Mouse (Mus musculus): ENCODE results near the gene Schip1. TPM values are rescaled to one million over a fixed set of nuclear protein-coding genes. Genes with fewer than 3 reads are reported as not detected.
A peak's percentile ranks its signal among the peaks of the same experiment; 100 is the strongest.
"Not testable (repeated sequence)": the region's sequence is repeated elsewhere in the genome, so short reads cannot be mapped to it uniquely, and the experiment has no call there.

The Schip1 gene
- total RNA-seq (2015) (3.3 and 5.6 TPM in 2 replicates), total RNA-seq (2017) (5.0 and 7.4 TPM in 2 replicates)

DNA sequence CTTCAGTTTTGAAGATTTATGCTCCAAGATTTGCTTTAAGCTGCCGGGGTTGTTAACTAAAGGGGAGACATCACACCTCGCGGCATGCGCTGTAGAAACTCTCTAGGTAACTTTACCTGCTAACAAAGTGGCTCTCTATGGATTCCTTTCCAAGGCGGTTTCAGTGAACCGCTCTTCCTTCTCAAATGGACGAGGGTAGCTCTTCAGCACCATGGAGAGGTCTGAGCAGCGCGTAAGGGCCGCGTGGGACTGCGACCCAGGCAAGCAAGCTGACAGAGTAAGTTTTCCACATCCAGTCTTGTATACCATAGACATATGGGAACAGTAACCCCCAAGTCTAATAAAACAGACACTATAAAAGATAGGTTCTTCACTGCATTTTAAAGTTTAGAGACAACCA lies at the start of gene Schip1:
Schip1 (plus strand) TSS at position 72 of the 400 bp plus-strand sequence.
- peak; percentile 46; the same call in 1 of the 2 replicates for ATAC-seq (replicated peaks; ENCODE audit: poor library complexity)

DNA sequence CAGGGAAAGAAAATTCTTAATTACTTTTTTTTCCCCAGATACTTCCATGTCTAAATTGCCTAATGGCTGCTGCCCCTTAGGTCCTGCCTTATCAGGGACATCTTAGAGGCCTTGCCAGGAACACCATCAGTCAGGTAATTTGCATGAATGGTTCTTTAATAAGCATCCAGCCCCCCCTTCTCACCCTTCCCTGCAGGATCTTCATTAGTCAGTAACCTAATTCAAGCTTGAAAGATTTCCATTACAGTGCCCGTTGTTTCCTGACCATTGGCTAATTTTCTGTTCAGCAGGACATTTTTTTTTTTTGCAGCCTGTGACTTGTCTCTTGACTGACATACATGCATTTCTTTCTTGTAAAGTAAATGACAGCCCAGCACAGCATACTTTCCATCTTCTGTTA lies 48.8 kb upstream of the Schip1 start:
- no peak for ATAC-seq (replicated peaks; ENCODE audit: poor library complexity)

DNA sequence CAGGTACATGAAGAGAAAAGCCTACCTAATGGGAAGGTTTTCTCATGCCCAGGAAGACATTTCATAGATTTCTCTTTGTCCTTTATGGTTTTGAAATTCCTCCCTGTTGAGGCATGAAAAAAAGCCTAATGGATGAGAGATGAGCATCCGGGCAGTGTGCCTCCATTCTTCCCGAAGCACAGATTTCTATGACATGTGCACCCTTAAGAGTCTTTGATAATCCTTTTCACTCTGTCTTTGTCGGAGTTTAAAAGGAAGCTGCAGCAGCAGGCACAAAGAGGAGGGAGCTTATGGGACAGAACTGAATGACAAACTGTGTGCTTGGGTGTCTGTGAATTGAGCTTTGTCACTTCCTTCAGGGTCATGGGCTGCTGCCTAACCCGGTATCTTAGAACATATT lies 45.2 kb upstream of the Schip1 start:
- ATAC-seq (replicated peaks; ENCODE audit: poor library complexity), result no peak

DNA sequence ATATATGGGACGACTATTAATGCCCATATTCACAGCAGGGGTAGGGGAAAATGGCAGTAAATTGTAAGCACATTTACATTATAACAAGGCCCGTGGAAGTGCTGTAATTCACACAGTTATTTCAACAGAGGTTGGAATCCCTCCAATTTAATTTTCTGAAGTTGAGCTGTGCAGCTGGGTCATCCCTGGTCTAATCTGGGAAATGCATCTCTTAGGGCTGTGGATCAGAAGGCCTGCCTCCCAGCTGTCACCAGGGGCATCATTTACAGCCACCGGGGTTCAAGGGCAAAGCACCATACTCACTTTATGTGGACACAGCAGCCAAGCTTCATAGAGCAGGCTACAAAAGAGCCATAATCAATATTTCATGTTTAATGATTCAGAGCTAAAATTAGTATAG lies 28.5 kb upstream of the Schip1 start:
- ATAC-seq (replicated peaks; ENCODE audit: poor library complexity), result no peak

- ATAC-seq (replicated peaks; ENCODE audit: poor library complexity), result no peak
Measured at GRCm38 (mm10) chr3:68042951-68043350, 21.7 kb upstream of the Schip1 start.

GRCm38 (mm10) chr3:68045475-68046416 lies 18.9 kb upstream of the Schip1 start:
- ATAC-seq (replicated peaks; ENCODE audit: poor library complexity), result peak; percentile 92

DNA sequence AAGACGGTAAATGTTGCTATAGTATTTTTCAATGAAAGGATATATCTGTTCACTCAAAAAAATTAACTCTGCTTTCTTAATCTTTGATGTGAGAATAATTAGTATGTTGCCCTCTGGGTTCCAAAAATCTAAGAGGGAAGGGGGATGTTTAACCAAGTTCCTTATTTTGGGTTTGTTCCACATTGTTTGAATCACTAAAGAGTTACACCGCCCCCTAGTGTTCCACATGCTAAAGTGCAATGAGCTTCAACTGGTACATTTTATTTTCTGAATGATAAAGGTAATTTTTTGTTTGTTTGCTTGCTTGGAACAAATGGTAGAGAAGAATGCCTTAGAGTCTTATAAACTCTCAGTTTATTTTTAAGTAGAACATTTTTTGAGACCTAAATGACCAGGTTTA lies 11.1 kb upstream of the Schip1 start:
- peak; percentile 79 for ATAC-seq (replicated peaks; ENCODE audit: poor library complexity)

GRCm38 (mm10) chr3:68055071-68055470 lies 9.5 kb upstream of the Schip1 start:
- ATAC-seq (replicated peaks; ENCODE audit: poor library complexity), result no peak

- peak; percentile 84 for ATAC-seq (replicated peaks; ENCODE audit: poor library complexity)
Measured at GRCm38 (mm10) chr3:68056373-68057275, 8.0 kb upstream of the Schip1 start.

DNA sequence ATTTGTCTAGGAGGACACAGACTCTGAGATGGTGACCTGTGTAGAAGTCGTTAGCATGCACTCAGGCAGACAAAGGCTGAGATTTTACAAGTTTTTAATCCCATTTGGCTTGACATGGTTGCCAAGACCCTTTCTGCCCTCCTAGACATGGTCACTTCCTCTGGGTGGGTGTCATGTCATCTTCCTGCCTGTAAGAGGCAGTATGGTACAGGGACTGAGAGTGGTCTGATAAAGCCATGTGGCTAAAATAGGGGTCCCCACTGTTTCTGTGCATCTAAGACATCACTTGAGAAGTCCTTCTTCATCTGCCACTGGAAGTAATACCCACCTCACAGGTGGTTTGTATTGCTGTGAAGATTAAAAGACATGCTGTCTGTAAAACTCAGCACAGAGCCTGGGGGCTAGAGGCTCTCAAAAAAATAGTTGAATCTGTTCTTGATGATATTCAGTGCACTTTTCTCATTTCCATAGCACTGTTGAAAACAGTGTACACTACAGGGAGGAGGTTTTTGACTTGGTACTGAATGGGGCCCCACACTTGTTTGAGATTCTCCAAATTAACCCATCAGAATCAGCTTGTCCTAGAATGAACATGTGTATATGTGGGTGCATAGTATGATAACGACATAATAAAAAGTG lies 5.3 kb upstream of the Schip1 start:
- peak; percentile 56 for ATAC-seq (replicated peaks; ENCODE audit: poor library complexity)

DNA sequence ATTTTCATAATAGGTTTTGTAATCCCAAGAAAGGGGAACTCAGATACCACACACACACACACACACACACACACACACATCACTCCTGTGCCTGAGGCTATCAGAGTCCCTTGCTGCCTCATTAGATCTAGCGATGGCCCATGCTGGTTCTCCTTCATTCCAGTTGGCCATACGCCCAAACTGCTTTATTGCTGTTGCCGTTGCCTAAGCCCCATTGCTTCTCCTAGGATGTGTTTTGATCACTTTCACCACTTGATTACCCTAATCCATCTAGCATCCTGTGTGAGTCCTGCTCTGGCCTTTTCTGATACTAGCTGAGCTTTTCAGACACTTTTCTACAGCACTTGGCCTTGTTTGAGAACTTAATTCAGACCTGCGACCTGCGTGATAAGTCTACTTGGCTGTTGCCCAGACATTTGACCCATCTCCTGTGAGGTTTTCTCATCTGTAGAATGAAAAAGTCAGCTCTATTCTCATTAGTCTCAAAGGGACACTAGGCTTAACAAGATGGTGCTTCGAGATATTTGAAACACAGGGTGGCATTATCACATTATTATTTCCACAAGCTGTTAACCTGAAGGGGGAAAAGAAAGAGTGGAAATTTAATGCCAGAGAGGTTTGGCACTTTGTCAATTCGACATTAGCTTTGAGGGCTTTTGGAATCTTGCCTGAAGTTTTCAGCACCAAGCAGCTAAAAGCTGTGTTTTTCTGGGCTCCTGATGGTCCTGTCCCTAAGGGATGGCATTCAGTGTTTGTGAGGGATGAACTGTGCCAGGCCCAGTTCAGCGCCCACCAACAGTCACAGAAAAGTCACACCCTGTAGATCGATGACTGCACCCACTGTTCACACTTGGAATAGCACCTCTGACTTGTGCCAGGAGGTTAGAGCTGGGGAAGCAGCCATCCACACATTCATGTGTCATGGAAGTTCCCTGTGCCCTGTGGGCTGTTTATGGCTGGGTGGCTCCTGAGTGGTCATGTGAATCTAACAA lies 7.1 kb downstream of the Schip1 start:
- 0 out of 2 replicates have a peak, but pooled peaks have one; percentile 20 for ATAC-seq (replicated peaks; ENCODE audit: poor library complexity)

GRCm38 (mm10) chr3:68077406-68077805 lies 12.8 kb downstream of the Schip1 start:
- ATAC-seq (replicated peaks; ENCODE audit: poor library complexity), result no peak

- ATAC-seq (replicated peaks; ENCODE audit: poor library complexity), result no peak
Measured at GRCm38 (mm10) chr3:68085024-68085423, 20.4 kb downstream of the Schip1 start.

- ATAC-seq (replicated peaks; ENCODE audit: poor library complexity), result no peak
Measured at GRCm38 (mm10) chr3:68092108-68092507, 27.5 kb downstream of the Schip1 start.

- no peak for ATAC-seq (replicated peaks; ENCODE audit: poor library complexity)
Measured at GRCm38 (mm10) chr3:68096724-68097431, 32.3 kb downstream of the Schip1 start.

GRCm38 (mm10) chr3:68099561-68099960 lies 35.0 kb downstream of the Schip1 start:
- ATAC-seq (replicated peaks; ENCODE audit: poor library complexity), result not testable (repeated sequence)

DNA sequence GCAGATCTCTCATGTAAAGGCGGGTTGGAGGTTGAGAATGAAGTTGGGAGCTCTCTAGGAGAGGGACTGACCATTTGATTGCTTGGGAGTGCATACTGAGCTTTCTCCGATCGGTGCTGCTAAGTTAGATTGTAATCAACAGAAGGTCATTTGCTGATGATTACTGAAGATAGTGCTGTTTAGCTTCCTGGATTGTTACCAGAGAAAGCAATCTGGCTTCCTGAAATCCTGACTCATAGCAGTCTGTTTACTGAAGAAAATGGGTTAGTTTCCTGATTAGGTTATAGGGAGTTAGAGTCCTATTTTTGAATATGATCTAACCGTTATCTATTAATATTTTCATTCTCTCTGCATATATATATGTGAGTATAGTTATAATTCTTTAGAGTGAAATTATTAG lies 36.7 kb downstream of the Schip1 start:
- ATAC-seq (replicated peaks; ENCODE audit: poor library complexity), result no peak

- ATAC-seq (replicated peaks; ENCODE audit: poor library complexity), result no peak
Measured at GRCm38 (mm10) chr3:68105081-68105685, 40.6 kb downstream of the Schip1 start.

GRCm38 (mm10) chr3:68121338-68121737 lies 56.7 kb downstream of the Schip1 start:
- no peak for ATAC-seq (replicated peaks; ENCODE audit: poor library complexity)

Data from megakaryocyte progenitor cell, adult 5-6 weeks (primary cell).